Mouse (Mus musculus) testis, postnatal 10 days (tissue): ENCODE measurements around the gene Gprin1.
"Not testable (repeated sequence)": the region's sequence is repeated elsewhere in the genome, so short reads cannot be mapped to it uniquely, and the experiment has no call there.

ENCODE experiments used
- DNase-seq: peaks from one replicate; pipeline ENCODE4 v3.0.0; 2021; ENCODE audit warnings: low spot score

Gene Gprin1

GRCm38 (mm10) chr13:54749864-54750411, at the start of gene Gprin1:
Gene Gprin1, minus strand, starts transcription at chr13:54749874.
- no peak for DNase-seq

GRCm38 (mm10) chr13:54798740-54799139, 49.1 kb upstream of the Gprin1 start:
- no peak for DNase-seq

- DNase-seq, result peak; percentile 49
These were observed 48.4 kb upstream of the Gprin1 start for GRCm38 (mm10) chr13:54797861-54798643.

GRCm38 (mm10) chr13:54797356-54797755, 47.7 kb upstream of the Gprin1 start:
- no peak for DNase-seq

GRCm38 (mm10) chr13:54794843-54795242, 45.2 kb upstream of the Gprin1 start:
- no peak for DNase-seq

- peak; percentile 50 for DNase-seq
These were observed 44.4 kb upstream of the Gprin1 start for GRCm38 (mm10) chr13:54794002-54794577.

- peak; percentile 77 for DNase-seq
These were observed 42.9 kb upstream of the Gprin1 start for GRCm38 (mm10) chr13:54792259-54793230.

GRCm38 (mm10) chr13:54789561-54790397, 40.1 kb upstream of the Gprin1 start:
- peak; percentile 83 for DNase-seq

- DNase-seq, result peak; percentile 99
These were observed 39.3 kb upstream of the Gprin1 start, which contains the start of gene Tspan17 for GRCm38 (mm10) chr13:54788740-54789560. Gene Tspan17, plus strand, starts transcription at chr13:54789377.

- not testable (repeated sequence) for DNase-seq
These were observed 37.9 kb upstream of the Gprin1 start for GRCm38 (mm10) chr13:54787591-54787990.

GRCm38 (mm10) chr13:54783698-54784097, 34.0 kb upstream of the Gprin1 start, which contains the start of gene Eif4e1b:
Gene Eif4e1b, plus strand, starts transcription at chr13:54783998.
- DNase-seq, result no peak

GRCm38 (mm10) chr13:54783235-54783634, 33.6 kb upstream of the Gprin1 start:
- no peak for DNase-seq

- DNase-seq, result no peak
These were observed 31.4 kb upstream of the Gprin1 start for GRCm38 (mm10) chr13:54781086-54781485.

- peak; percentile 71 for DNase-seq
These were observed 30.9 kb upstream of the Gprin1 start for GRCm38 (mm10) chr13:54780592-54780991.

GRCm38 (mm10) chr13:54767012-54767411, 17.3 kb upstream of the Gprin1 start:
- no peak for DNase-seq

GRCm38 (mm10) chr13:54766192-54766768, 16.6 kb upstream of the Gprin1 start, which contains the start of gene Sncb:
Gene Sncb, minus strand, starts transcription at chr13:54766595.
- peak; percentile 83 for DNase-seq

- peak; percentile 48 for DNase-seq
These were observed 15.9 kb upstream of the Gprin1 start for GRCm38 (mm10) chr13:54765281-54766191.

- no peak for DNase-seq
These were observed 11.2 kb upstream of the Gprin1 start for GRCm38 (mm10) chr13:54760906-54761305.
